Mouse (Mus musculus): Measurements from ENCODE around the gene Col23a1.

DNA sequence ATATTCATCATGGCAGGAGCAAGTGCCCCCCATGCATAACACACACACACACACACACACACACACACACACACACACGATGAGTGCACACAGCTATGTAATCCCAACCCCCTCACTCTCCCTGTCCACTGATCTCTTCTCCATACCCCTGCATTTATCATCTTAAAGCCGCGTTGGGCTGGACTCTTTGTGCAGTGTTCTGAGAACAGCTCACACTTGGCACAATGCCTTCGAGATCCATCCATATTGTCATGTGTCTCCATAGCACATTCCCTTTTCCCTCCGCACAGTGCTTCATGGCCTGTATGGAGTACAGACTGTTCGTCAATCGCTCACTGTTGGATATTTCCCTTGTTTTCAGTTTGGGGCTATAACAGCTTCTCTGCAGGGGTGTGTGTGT is 154.9 kb downstream of the Col23a1 start:
- TF ChIP-seq CTCF (IDR thresholded peaks at IDR 0.05), result no peak
- TF ChIP-seq POLR2A (IDR thresholded peaks at IDR 0.05; ENCODE audit: insufficient read depth, low read depth, low read length), result no peak

All from heart, adult 2 months (tissue).